Mouse (Mus musculus) forebrain, embryonic 10.5 days (tissue): ENCODE data around the gene Gabrr3. TPM values are rescaled to one million over a fixed set of nuclear protein-coding genes. Genes with fewer than 3 reads are reported as not detected.
A peak's percentile ranks its signal among the peaks of the same experiment; 100 is the strongest.

Experiments used
- DNase-seq: peaks from one replicate; pipeline ENCODE4 v3.0.0-alpha.2; 2017; ENCODE audit warnings: low spot score; ENCODE audit errors: extremely low spot score
- H3K27ac ChIP-seq: fragments of 300-500 bp; sonication (generic); 2 replicates; pipeline ENCODE4 v1.5.1; 2016; ENCODE audit warnings: mild to moderate bottlenecking
- H3K27me3 ChIP-seq: fragments of 300-500 bp; sonication (generic); 2 replicates; pipeline ENCODE4 v1.6.1; 2016; ENCODE audit warnings: mild to moderate bottlenecking; ENCODE audit not compliant: poor library complexity, severe bottlenecking
- H3K36me3 ChIP-seq: fragments of 300-500 bp; sonication (generic); replicated peaks from 2 replicates; pipeline ENCODE4 v1.6.1; 2016; ENCODE audit warnings: mild to moderate bottlenecking, moderate library complexity
- H3K4me1 ChIP-seq: fragments of 300-500 bp; sonication (generic); 2 replicates; pipeline ENCODE4 v1.6.1; 2016
- H3K4me3 ChIP-seq: fragments of 300-500 bp; sonication (generic); 2 replicates; pipeline ENCODE4 v1.5.1; 2016; ENCODE audit warnings: mild to moderate bottlenecking, moderate library complexity
- H3K9me3 ChIP-seq: fragments of 300-500 bp; sonication (generic); 2 replicates; pipeline ENCODE4 v1.6.1; 2016; ENCODE audit warnings: mild to moderate bottlenecking, moderate library complexity
- WGBS: fragments of 180-500 bp; shearing (Covaris S2); methylation state at CpG from one replicate; pipeline ENCODE4 v1.1.7; 2016; 5-methylcytosine and 5-hydroxymethylcytosine counted together
- polyA plus RNA-seq: library from polyadenylated mRNA; unstranded; fragments of >200 nt; fragmentation: Nextera tagmentation; extraction: Ambion mirVana; gene quantifications from 2 replicates; pipeline ENCODE4 v1.2.1, GENCODE M21; 2016

Gabrr3 gene
- 0.04 TPM in 1 of 2 replicates, not detected in the other for polyA plus RNA-seq

DNA sequence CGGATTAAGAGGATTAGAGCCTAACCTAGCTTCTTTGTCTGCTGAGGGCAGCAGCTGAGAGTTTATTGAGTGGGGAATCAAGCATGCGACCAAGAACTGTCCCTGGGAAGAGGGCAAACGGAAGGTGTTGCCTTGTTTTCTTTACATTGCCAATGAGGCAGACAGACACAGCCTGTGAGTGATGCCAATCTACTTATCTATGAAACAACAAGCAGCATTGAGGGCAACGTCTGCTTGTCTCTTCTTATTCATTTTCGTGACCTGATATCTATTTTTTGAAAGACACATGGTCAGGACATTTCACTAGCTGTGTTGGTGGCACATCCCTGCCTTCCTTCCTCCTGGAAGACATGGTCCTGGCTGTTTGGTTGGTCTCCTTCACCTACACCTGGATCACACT, at the start of gene Gabrr3:
Gene Gabrr3, plus strand, starts transcription at position 301 of the 400 bp plus-strand sequence.
- Histone ChIP-seq H3K9me3 (no peaks in the 10 kb centered on the region), H3K27ac (no peak within 1 kb of the TSS), H3K36me3 (no peaks in the 10 kb centered on the region), H3K4me1 (0 out of 2 replicates have a peak, but pooled peaks cover 8% of the 10 kb centered on the region), H3K4me3 (no peak within 1 kb of the TSS), H3K27me3 (no peaks in the 10 kb centered on the region)
- no peak for DNase-seq
- WGBS: 59% methylated on average over 5 of the region's 5 CpGs

DNA sequence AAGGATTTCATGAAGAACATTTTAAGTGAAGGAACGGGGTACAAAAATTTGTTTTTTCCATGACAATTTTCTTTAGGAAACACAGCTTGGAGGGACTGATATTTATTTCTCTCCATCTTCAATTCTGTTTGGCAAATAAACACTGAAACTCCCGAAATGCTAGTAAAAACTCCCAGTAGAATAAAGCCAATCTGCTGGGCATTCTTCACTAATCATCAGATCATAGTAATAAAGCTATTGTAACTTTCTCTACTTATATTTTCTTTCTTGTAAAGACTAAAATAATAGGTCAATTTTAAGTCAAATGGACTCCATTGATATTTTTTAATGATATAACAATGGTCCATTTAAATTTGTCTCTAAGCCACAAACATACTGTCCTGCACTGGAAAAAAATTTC, 43.2 kb upstream of the Gabrr3 start, which contains the start of gene Olfr209:
Gene Olfr209, minus strand, starts transcription at position 101 of the 400 bp plus-strand sequence.
- WGBS: 87% methylated on average over 2 of the region's 2 CpGs
- no peak for DNase-seq
- H3K27me3 ChIP-seq: no peaks in the 10 kb centered on the region
- no peaks in the 10 kb centered on the region; the same call in 1 of the 2 replicates for H3K9me3 ChIP-seq
- no peaks in the 10 kb centered on the region for H3K36me3 ChIP-seq
- no peaks in the 10 kb centered on the region for H3K4me1 ChIP-seq
- no peak within 1 kb of the TSS for H3K27ac ChIP-seq
- no peak within 1 kb of the TSS for H3K4me3 ChIP-seq

DNA sequence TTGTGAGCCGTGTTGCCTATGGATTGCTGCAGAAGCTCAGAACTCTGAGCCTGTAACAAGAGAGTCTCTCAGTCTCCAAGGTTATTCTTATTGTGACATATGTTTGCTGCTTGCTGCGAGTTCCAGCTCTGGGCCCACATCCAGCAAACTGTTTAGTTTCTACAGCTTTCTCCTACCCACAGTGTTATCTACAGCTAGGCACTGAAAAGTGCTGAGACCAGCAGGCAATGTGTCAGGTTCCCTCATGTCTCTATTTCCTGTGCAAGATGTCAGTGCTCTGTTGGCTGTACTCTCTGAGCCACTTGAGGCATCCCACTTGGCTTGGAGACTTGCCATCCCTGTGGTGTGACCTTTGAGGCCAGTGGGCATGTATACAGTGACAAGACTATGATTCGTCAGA, 13.8 kb upstream of the Gabrr3 start:
- no peaks in the 10 kb centered on the region for H3K27me3 ChIP-seq
- no peak overlapping the region for H3K4me3 ChIP-seq
- WGBS: 83% methylated on average over 3 of the region's 3 CpGs
- no peak for DNase-seq
- H3K9me3 ChIP-seq: no peaks in the 10 kb centered on the region
- no peaks in the 10 kb centered on the region for H3K4me1 ChIP-seq
- no peaks in the 10 kb centered on the region for H3K36me3 ChIP-seq
- H3K27ac ChIP-seq: no peak overlapping the region

DNA sequence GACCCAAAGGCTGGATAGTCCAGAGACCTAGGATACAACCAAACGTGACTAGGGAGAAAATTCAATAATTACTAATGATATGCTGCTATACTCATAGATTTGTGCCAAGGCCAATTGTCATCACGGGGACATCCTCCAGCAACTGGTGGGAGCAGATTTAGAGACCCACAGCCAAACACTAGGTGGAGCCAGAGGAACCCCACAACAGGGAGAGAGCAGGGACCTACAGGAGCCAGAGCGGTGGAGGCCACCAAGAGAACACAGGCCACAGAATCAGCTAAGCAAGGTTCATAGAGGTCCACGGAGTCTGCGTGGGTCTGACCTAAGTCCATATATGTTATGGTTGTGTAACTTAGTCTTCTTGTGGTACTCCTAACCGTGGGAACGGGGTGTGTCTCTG, 6.0 kb upstream of the Gabrr3 start:
- H3K27ac ChIP-seq: no peak overlapping the region
- no peak for DNase-seq
- H3K4me3 ChIP-seq: no peak overlapping the region
- no peaks in the 10 kb centered on the region for H3K36me3 ChIP-seq
- no peaks in the 10 kb centered on the region for H3K4me1 ChIP-seq
- 83% methylated on average over 7 of the region's 7 CpGs for WGBS
- no peaks in the 10 kb centered on the region for H3K27me3 ChIP-seq
- no peaks in the 10 kb centered on the region for H3K9me3 ChIP-seq

DNA sequence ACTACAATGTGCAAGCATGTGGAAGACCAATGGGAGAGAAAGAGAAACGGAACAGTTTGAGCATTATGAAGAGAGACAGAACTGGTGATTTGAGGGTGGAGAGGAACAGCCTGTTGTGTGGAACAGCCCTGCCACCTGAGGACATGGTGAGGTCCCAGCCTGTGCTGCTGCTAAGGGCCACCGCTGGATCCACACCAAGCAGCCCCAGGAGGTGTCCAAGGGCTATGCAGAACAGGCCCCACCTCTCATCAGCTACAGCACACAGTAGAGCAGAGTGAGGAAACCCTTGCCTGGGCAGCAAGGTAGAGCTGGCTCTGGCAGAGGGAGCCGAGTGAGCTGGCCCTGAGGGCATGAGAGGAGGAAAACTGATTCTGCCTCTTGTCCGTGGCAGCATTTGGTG, 5.1 kb upstream of the Gabrr3 start:
- H3K4me3 ChIP-seq: no peak overlapping the region
- H3K27me3 ChIP-seq: no peaks in the 10 kb centered on the region
- H3K36me3 ChIP-seq: no peaks in the 10 kb centered on the region
- 73% methylated on average over 4 of the region's 4 CpGs for whole genome bisulfite sequencing
- no peak for DNase-seq
- no peaks in the 10 kb centered on the region for H3K4me1 ChIP-seq
- no peaks in the 10 kb centered on the region for H3K9me3 ChIP-seq
- no peak overlapping the region for H3K27ac ChIP-seq

DNA sequence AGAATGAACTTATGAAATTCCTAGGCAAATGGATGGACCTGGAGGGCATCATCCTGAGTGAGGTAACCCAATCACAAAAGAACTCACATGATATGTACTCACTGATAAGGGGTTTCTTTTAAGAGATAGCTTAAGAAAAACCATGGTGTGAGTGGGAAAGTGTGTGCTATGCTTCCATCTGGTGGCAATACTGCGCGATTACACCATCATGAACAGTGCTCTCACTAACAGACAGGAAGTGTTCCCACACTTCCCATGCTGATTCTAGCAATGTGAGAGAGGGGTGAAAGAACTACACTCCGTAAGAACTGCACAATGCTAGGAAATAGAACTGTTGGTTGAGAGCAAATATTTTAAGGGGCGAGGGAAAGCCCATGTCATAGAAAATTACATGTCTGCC, 3.4 kb upstream of the Gabrr3 start:
- WGBS: 23% methylated on average over 4 of the region's 4 CpGs
- H3K27ac ChIP-seq: no peak overlapping the region
- no peaks in the 10 kb centered on the region for H3K27me3 ChIP-seq
- no peaks in the 10 kb centered on the region for H3K4me1 ChIP-seq
- DNase-seq: no peak
- H3K9me3 ChIP-seq: no peaks in the 10 kb centered on the region
- H3K36me3 ChIP-seq: no peaks in the 10 kb centered on the region
- H3K4me3 ChIP-seq: no peak overlapping the region

DNA sequence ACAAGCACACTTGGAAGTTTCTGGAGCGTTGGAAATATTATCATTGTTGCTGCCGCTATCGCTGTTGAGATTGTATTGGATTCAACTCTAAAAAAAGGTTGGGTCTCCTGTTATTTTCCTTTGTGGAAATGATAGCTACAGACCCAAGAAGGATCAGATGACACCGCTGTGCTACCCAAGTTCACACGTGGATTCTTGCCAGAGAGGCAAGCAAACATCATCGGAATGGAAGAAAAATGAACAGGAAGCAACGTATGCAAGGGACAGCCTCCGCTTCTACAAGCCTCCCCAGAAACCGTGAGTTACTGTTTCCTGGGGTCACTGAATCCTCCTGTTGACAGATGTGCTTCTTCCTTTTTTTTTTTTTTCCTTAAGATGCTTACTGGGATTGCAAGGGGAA, 2.3 kb upstream of the Gabrr3 start:
- no peaks in the 10 kb centered on the region for H3K27me3 ChIP-seq
- no peaks in the 10 kb centered on the region for H3K36me3 ChIP-seq
- 86% methylated on average over 9 of the region's 9 CpGs for WGBS
- no peak overlapping the region for H3K4me3 ChIP-seq
- H3K4me1 ChIP-seq: 0 out of 2 replicates have a peak, but pooled peaks cover 8% of the 10 kb centered on the region
- no peak for DNase-seq
- H3K9me3 ChIP-seq: no peaks in the 10 kb centered on the region
- H3K27ac ChIP-seq: no peak overlapping the region

DNA sequence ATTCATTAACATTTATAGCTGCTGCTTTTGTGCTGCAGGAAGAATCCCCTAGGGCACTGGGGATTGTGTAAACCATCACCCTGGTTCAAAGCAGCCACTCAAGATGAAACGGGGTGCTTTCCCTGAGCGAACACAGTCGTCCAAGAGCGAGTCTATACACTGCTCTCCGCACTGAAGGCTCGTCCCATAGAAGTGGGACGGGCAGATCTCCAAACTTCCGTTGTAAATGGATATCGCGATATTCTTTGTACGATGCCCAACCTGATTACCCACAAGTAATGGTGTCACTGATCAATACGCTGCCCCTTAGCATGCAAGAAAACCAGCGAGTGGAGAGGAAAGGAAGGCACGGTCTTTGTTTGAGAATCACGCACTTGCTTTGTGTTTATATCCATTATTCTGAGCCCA, 2.2 kb downstream of the Gabrr3 start:
- H3K4me1 ChIP-seq: 0 out of 2 replicates have a peak, but pooled peaks cover 8% of the 10 kb centered on the region
- no peak overlapping the region for H3K4me3 ChIP-seq
- WGBS: 70% methylated on average over 15 of the region's 15 CpGs
- DNase-seq: no peak
- H3K9me3 ChIP-seq: no peaks in the 10 kb centered on the region
- no peaks in the 10 kb centered on the region for H3K36me3 ChIP-seq
- H3K27ac ChIP-seq: no peak overlapping the region
- H3K27me3 ChIP-seq: no peaks in the 10 kb centered on the region

DNA sequence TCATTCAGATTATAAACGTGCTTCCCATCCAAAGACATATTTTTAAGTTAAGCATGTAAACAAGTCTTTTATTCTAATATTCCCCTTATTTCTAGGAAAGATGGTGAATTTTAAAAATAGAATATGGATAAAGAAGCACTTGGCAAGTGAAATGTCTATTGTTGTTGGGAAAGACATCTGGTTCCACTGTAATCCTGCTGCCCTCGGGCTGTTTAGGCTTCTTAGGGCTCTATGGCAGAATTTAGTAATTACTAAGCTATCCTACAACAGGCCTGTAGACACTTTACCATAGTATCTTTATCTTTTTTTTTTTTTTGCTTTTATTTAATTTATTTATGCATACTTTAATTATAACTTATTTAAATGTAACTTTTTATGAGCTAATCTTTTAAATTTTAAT, 2.7 kb downstream of the Gabrr3 start:
- DNase-seq: no peak
- no peak overlapping the region for H3K27ac ChIP-seq
- H3K9me3 ChIP-seq: no peaks in the 10 kb centered on the region
- no peaks in the 10 kb centered on the region for H3K27me3 ChIP-seq
- 82% methylated on average over 2 of the region's 2 CpGs for WGBS
- H3K36me3 ChIP-seq: no peaks in the 10 kb centered on the region
- no peak overlapping the region for H3K4me3 ChIP-seq
- 0 out of 2 replicates have a peak, but pooled peaks cover 8% of the 10 kb centered on the region for H3K4me1 ChIP-seq

DNA sequence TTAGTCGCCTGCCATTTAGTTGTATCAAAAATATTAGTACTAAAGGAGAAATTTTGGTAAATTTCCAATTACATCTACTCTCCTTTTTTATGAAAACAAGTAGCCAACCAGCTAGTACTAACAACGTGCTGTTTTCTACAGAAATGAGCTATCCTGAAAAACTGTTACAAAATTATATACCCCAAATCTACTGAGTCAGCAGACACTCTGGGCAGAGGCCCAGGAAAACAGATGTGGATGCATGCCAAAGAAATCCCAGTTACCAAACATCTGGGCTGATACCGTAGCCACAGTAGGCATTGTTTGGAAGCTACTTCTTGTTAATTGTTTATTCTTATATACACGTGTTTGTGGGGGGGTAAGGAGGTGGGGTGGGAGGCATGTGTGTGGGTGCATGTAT, 6.3 kb downstream of the Gabrr3 start:
- WGBS: 73% methylated on average over 4 of the region's 4 CpGs
- DNase-seq: no peak
- no peaks in the 10 kb centered on the region for H3K9me3 ChIP-seq
- H3K4me1 ChIP-seq: 0 out of 2 replicates have a peak, but pooled peaks cover 8% of the 10 kb centered on the region
- H3K36me3 ChIP-seq: no peaks in the 10 kb centered on the region
- no peaks in the 10 kb centered on the region for H3K27me3 ChIP-seq
- no peak overlapping the region for H3K27ac ChIP-seq
- H3K4me3 ChIP-seq: no peak overlapping the region

DNA sequence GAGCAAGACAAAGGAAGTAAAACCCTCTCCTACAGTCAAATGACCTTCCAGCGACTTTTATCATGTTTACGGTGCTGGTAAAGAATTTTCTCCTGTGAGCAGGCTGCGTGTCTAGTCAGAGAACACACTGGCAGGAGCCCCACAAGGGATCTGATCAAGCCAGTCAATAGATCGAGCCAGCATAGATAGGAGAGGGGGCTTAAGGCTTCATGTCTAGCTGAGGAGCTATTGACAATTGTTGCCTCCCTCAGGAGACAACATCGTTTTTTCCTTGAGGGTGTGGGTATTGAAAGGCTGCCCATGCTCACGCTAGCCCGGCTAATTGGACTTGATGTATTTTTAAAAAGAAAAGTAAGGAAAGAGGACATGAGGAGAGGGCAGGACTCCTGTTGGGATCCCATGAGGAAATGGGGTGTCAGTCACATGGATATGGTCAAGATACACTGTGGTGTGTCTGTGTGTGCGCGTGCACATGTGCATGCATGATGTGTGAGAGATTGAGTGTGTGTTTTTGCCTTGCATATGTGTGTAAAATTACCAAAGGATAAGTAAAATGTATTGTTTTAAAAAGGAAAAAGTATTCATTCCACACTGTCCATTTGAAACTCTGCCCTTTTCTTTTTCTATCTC, 13.2 kb downstream of the Gabrr3 start:
- no peaks in the 10 kb centered on the region for H3K27me3 ChIP-seq
- H3K4me3 ChIP-seq: no peak overlapping the region
- no peaks in the 10 kb centered on the region for H3K9me3 ChIP-seq
- DNase-seq: no peak
- no peak overlapping the region for H3K27ac ChIP-seq
- no peaks in the 10 kb centered on the region for H3K36me3 ChIP-seq
- WGBS: 66% methylated on average over 9 of the region's 9 CpGs
- H3K4me1 ChIP-seq: peaks cover 5% of the 10 kb centered on the region

DNA sequence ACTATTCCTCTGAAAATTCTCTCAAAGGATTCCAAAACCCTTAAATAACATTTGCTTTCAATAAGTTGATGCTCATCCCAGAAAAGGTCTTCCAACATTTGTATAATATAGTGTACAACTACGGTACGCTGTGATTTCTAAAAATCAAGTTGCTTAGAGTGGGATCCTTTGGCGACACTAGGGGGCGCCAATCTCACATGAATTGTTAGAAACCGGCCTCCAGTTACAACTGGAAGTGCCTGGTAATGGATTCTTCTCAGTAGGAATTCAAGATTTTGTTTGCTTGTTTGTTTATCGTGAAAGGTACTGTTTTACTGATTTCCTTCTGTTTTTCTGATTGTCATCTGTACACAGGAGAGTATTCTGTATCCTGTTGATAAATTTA, 13.7 kb downstream of the Gabrr3 start:
- DNase-seq: peak; percentile 55
- 18% methylated on average over 6 of the region's 6 CpGs for whole genome bisulfite sequencing
- H3K36me3 ChIP-seq: no peaks in the 10 kb centered on the region

DNA sequence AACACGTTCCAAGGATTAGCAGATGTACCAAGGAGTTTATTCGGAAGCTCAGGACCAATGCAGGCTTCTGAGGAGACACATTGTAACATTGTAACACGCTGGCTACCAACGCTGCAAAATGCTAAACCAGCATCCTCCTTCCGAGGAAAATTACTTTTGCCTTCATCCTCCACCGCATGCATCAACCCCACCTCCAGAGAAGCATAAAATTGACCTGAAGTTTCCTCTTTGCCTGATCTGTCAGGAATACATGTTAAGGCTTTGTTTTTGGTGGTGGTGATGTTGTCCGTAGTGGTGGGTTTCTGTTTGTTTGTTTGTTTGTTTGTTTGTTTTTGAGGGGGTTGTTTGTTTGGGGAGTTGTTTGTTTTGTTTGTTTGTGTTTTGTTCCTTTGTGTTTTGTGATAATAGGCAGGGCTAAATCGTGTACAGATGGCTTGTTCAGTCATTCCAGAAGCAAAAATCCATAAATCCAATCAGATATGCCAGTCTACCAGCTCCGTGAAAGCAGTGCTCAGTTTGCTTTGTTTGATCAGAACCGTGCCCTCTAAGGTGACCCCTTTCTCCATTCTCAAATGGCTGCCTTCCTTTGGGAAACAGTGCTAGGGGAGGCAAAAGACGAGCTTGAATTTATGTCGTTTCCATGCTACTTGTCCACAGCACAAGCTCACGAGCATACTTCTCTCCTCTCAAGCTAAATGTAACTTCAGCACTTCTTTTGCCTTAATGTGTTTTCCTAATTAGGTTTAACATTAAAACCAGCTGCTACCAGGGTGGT, 14.6 kb downstream of the Gabrr3 start:
- WGBS: 67% methylated on average over 13 of the region's 13 CpGs
- Histone ChIP-seq H3K9me3 (no peaks in the 10 kb centered on the region), H3K27ac (no peak overlapping the region), H3K27me3 (no peaks in the 10 kb centered on the region), H3K4me1 (peaks cover 5% of the 10 kb centered on the region), H3K4me3 (no peak overlapping the region), H3K36me3 (no peaks in the 10 kb centered on the region)
- no peak for DNase-seq

More for the DNA sequence above, 13.7 kb downstream of the Gabrr3 start:
- Histone ChIP-seq H3K27me3 (no peaks in the 10 kb centered on the region), H3K4me1 (peaks cover 5% of the 10 kb centered on the region), H3K27ac (no peak overlapping the region), H3K9me3 (no peaks in the 10 kb centered on the region), H3K4me3 (no peak overlapping the region)
